Mouse (Mus musculus) layer of hippocampus, adult 18-20 months (tissue): Measurements from ENCODE around the gene Olfr618. TPM values are rescaled to one million over a fixed set of nuclear protein-coding genes. Genes with fewer than 3 reads are reported as not detected.
A peak's percentile ranks its signal among the peaks of the same experiment; 100 is the strongest.
"Not testable (repeated sequence)": the region's sequence is repeated elsewhere in the genome, so short reads cannot be mapped to it uniquely, and the experiment has no call there.

Experiments
- DNase-seq, 2 experiments: peaks; one replicate each; pipeline ENCODE4 v3.0.0; 2022; ENCODE audit warnings: low spot score in 2 of 2
- long read RNA-seq: library from polyadenylated mRNA; stranded (forward); transcript quantifications from one replicate; pipeline ENCODE4 v2.0.0, GENCODE M21; 2021
- microRNA-seq, 2 experiments: library from miRNA; unstranded; fragments of <30 nt; microRNA quantifications; one replicate each; pipeline ENCODE4 v1.2.0; 2021
- total RNA-seq, 2 experiments: library from RNA; stranded (reverse); gene quantifications; 2 replicates each; pipeline ENCODE4 v1.2.3; 2021

The Olfr618 gene
- total RNA-seq, result not detected
- long read RNA-seq, result 0 reads

DNA sequence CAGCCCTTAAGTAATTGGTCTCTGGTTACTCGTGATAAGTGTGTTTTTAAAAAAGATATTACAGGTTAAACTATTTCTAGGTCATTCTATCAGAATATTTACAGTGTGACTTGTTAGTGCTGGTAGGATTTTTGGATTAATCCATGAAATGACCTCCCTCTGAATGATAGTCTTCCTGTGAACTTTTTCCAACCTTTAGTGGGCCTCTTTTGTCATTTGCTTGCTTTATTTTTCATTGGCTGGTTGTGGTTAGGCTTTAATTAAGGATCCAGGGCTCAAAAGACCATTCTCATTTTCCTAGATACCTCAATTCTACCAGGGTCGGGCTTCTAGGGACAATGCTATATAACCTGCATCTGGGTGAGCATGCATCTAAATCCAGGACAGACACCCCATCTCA, at the start of gene Olfr618:
Gene Olfr618, plus strand, starts transcription at position 301 of the 400 bp plus-strand sequence.
- DNase-seq, result no peak

DNA sequence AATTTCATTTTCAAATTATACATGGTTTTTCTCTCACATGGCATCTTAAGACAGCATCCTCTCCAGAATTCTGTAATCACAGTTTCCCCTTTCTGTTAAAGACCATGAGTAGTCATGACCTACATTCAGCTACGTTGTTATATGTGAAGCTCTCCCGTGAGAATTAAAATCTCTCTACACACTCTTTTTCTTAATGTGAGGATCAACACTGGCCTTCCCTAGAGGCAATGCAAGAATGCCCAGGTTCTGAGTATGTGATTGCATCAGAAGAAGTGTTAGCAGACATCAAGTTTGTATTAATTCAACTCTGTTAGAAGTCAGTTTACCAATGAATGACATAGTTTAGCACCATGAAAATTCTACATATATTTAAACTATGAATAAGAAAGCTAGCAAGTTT, 47.3 kb upstream of the Olfr618 start, which contains the start of gene Olfr612:
Gene Olfr612, minus strand, starts transcription at position 101 of the 400 bp plus-strand sequence.
- not testable (repeated sequence) for DNase-seq

- no peak for DNase-seq
Measured at GRCm38 (mm10) chr7:103547774-103548173, 42.1 kb upstream of the Olfr618 start, which contains the start of gene Olfr613. TSS of gene Olfr613 (plus strand) at chr7:103548074.

DNA sequence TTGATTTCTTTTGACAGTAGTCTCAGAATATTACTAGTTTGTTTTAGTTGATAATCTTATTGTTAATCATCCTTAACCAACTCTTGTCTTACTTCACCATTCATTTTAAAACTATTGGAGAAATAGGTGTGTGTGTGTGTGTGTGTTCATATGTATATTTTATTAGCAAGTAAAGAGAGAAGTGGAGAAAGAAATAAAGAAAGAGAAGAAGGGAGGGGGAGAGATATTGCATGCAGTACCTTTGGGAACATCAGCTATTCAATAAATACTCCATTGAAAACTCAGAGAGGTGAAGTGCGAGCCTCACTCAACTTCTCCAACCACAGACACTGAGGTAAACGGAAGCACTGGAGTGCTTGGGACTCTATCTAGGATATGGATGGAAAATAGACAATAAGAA, 34.1 kb upstream of the Olfr618 start, which contains the start of gene Olfr615:
Gene Olfr615, plus strand, starts transcription at position 301 of the 400 bp plus-strand sequence.
- no peak for DNase-seq

- peak in 1 of 2 experiments; percentile 12 for DNase-seq
Measured at GRCm38 (mm10) chr7:103569043-103569442, 20.9 kb upstream of the Olfr618 start, which contains the start of gene Olfr616. TSS of gene Olfr616 (minus strand) at chr7:103569143.

DNA sequence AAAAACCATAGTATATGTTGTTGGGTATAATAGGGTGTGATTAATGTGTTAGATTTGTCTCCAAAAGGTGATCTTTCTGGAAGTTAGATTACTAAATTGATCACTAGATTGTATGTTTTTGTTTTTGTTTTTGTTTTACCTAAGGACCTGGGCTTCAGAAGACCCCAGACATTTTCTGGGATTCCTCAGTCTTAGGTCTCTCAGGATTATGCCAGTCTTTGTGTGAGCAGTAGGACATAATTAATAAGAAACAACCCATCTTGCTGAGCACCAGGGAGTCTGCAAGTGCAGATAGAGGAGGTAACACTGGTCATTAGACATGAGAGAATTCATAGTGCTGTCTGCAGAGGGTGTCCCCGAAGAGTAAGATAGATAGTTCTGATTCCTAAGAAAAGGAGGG, 17.1 kb upstream of the Olfr618 start, which contains the start of gene Olfr617:
Gene Olfr617, plus strand, starts transcription at position 301 of the 400 bp plus-strand sequence.
- no peak for DNase-seq

GRCm38 (mm10) chr7:103600275-103600674, 10.4 kb downstream of the Olfr618 start, which contains the start of gene Olfr619:
TSS of gene Olfr619 (plus strand) at chr7:103600575.
- no peak for DNase-seq

DNA sequence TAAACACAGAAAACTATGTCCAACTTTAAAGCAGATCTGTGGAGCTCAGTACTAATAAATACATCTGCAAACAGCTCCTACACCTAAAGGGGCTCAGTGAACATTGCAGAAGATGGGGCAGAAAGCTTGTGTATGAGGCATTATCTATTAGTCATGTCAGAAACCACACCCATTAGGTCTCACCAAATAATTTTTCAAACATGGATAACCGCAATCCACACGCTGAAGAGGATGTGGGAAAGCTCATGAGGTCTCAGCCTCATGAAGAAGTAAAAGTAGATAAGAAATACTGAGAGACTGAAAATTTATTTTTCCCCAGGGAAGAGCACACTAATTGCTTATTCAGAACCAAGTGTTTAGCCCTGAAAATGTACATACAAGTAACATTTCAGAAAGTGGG, 17.5 kb downstream of the Olfr618 start:
- DNase-seq, result no peak

DNA sequence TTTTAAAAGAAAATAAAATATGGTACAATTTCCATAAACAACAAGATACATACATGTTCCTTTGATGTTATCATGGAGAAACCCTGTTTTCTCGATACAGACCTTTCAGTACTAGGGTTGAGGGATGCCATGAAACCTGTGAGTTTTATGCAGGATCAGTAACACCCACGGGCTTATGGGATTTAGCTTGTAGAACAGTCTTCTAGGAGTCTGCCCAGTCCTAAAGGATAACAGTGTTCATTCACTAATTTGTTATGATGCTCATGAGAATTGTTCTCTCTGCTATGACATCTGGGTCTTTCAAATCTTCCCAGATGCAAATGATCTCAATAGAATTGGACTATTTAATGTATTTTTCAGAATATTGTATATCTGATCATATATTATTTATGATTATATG, 22.5 kb downstream of the Olfr618 start, which contains the start of gene Olfr620:
Gene Olfr620, minus strand, starts transcription at position 101 of the 400 bp plus-strand sequence.
- no peak for DNase-seq

GRCm38 (mm10) chr7:103636795-103637194, 46.9 kb downstream of the Olfr618 start:
- no peak for DNase-seq

GRCm38 (mm10) chr7:103642602-103643001, 52.7 kb downstream of the Olfr618 start, which contains the start of gene Olfr622:
TSS of gene Olfr622 (minus strand) at chr7:103642702.
- DNase-seq, result no peak

- no peak for DNase-seq
Measured at GRCm38 (mm10) chr7:103644070-103644469, 54.2 kb downstream of the Olfr618 start.

Small RNA genes within 50 kb of the gene (microRNA-seq; reads per million reads assigned to microRNA genes)
- 0 reads per million in 2 experiments for gene Gm26506

Other genes starting within 250 kb of the Olfr618 start
- not detected for gene Olfr600, start 240.4 kb upstream of the Olfr618 start, total RNA-seq
- gene Olfr601, start 227.4 kb upstream of the Olfr618 start, total RNA-seq, result not detected
- gene Olfr603, start 203.9 kb upstream of the Olfr618 start, total RNA-seq, result not detected
- not detected for gene Usp17lc, start 175.0 kb upstream of the Olfr618 start, total RNA-seq
- not detected for gene Olfr605, start 144.7 kb upstream of the Olfr618 start, total RNA-seq
- gene Olfr606, start 141.1 kb upstream of the Olfr618 start, total RNA-seq, result not detected
- gene Olfr607, start 126.0 kb upstream of the Olfr618 start, total RNA-seq, result not detected
- not detected for gene Olfr608, start 120.2 kb upstream of the Olfr618 start, total RNA-seq
- not detected for gene Olfr609, start 92.0 kb upstream of the Olfr618 start, total RNA-seq
- not detected for gene Olfr610, start 78.0 kb upstream of the Olfr618 start, total RNA-seq
- not detected for gene Olfr611, start 69.3 kb upstream of the Olfr618 start, total RNA-seq
- gene Olfr612, start 47.4 kb upstream of the Olfr618 start, total RNA-seq, result not detected
- gene Olfr613, start 42.0 kb upstream of the Olfr618 start, total RNA-seq, result not detected
- not detected for gene Olfr615, start 34.0 kb upstream of the Olfr618 start, total RNA-seq
- not detected for gene Olfr616, start 21.0 kb upstream of the Olfr618 start, total RNA-seq
- gene Olfr617, start 17.0 kb upstream of the Olfr618 start, total RNA-seq, result not detected
- gene Olfr619, start 10.5 kb downstream of the Olfr618 start, total RNA-seq, result not detected
- not detected for gene Olfr620, start 22.4 kb downstream of the Olfr618 start, total RNA-seq
- gene Olfr622, start 52.6 kb downstream of the Olfr618 start, total RNA-seq, result not detected
- not detected for gene Olfr623, start 73.6 kb downstream of the Olfr618 start, total RNA-seq
- under 1 TPM in 1 of 2 experiments, not detected in 1; 0.05 TPM for gene Olfr624, start 81.1 kb downstream of the Olfr618 start, total RNA-seq
- gene Olfr625-ps1, start 92.6 kb downstream of the Olfr618 start, total RNA-seq, result not detected
- not detected for gene Olfr243, start 124.6 kb downstream of the Olfr618 start, total RNA-seq
- gene Olfr628, start 140.3 kb downstream of the Olfr618 start, total RNA-seq, result not detected
- not detected for gene Olfr629, start 154.8 kb downstream of the Olfr618 start, total RNA-seq
- gene Olfr630, start 167.2 kb downstream of the Olfr618 start, total RNA-seq, result not detected
- not detected for gene Olfr69, start 181.5 kb downstream of the Olfr618 start, total RNA-seq
- gene Olfr68, start 189.6 kb downstream of the Olfr618 start, total RNA-seq, result not detected
- gene Olfr67, start 201.7 kb downstream of the Olfr618 start, total RNA-seq, result not detected
- gene Hbb-bt, start 223.9 kb downstream of the Olfr618 start, total RNA-seq, result 10 to 100 TPM; 26.0 to 31.8 TPM
- gene Hbb-bs, start 238.0 kb downstream of the Olfr618 start, total RNA-seq, result 100 to 1,000 TPM; 267 to 283 TPM